ENCODE assay signal across 7 mouse cellular contexts in the genomic region with DNA sequence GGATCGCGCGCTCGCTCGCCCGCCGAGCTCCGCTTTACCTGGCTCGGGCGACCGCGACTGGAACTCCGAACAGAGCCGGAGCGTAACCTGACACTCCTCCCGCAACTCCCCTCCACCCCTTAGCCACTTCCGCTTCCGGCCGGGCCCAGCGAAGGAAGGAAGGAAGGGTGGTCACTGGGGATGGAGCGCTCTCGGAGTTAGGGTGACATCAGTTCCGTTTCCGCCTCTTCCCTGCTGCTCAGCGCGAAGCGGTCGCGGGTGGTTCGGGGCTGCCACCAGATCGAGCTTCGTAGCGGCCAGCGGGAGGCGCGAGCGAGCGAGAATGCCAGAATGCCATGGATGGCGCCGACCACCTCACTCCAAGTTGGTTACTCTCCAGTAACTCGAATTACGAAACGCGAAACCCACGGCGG. TPM values are rescaled to one million over a fixed set of nuclear protein-coding genes. Genes with fewer than 3 reads are reported as not detected.
DNase-seq lines count a peak whose midpoint lies in the region; ATAC-seq lines count a peak whose summit lies in the region.

A gene (minus strand): TSS at position 182 of the 413 bp plus-strand sequence.

- peak within 1 kb of the TSS; percentile 85 for H3K4me2 ChIP-seq in intestine, embryonic 15.5 days (replicated peaks)

- intact Hi-C loops in gastrocnemius, postnatal 36 days (cut with DNase I) = loop anchor here (10.0 kb wide), 1 partner anchor 450 kb away; no protein-coding TSS in a partner anchor
- intact Hi-C loops in left cerebral cortex, postnatal 25 days (cut with DNase I) = loop anchor here (5.0 kb wide), 1 partner anchor 177 kb away; a partner anchor contains a TSS

- H3K9me3 ChIP-seq in intestine, embryonic 15.5 days = no peaks in the 10 kb centered on the region
- H3K9me3 ChIP-seq in midbrain, embryonic 10.5 days (replicated peaks) = no peaks in the 10 kb centered on the region

- H3K4me1 ChIP-seq in intestine, embryonic 15.5 days (replicated peaks) = peaks cover 19% of the 10 kb centered on the region
- peaks cover 29% of the 10 kb centered on the region for H3K4me1 ChIP-seq in midbrain, embryonic 10.5 days

- peak within 1 kb of the TSS; percentile 66 for H3K9ac ChIP-seq in intestine, embryonic 15.5 days

- no peaks in the 10 kb centered on the region for H3K27me3 ChIP-seq in intestine, embryonic 15.5 days (replicated peaks)
- H3K27me3 ChIP-seq in midbrain, embryonic 10.5 days (ENCODE audit: low read depth, poor library complexity, severe bottlenecking) = no peaks in the 10 kb centered on the region

- peak within 1 kb of the TSS; percentile 58 for H3K4me3 ChIP-seq in intestine, embryonic 15.5 days (replicated peaks)
- peak within 1 kb of the TSS; percentile 96 for H3K4me3 ChIP-seq in midbrain, embryonic 10.5 days

- WGBS in intestine, embryonic 15.5 days = under 1% methylated on average over 46 of the region's 46 CpGs
- under 1% methylated on average over 46 of the region's 46 CpGs for WGBS in midbrain, embryonic 10.5 days

- H3K27ac ChIP-seq in intestine, embryonic 15.5 days = peak within 1 kb of the TSS; percentile 69
- H3K27ac ChIP-seq in midbrain, embryonic 10.5 days (replicated peaks) = peak within 1 kb of the TSS; percentile 91

- peaks cover 19% of the 10 kb centered on the region for H3K36me3 ChIP-seq in intestine, embryonic 15.5 days
- peaks cover 35% of the 10 kb centered on the region for H3K36me3 ChIP-seq in midbrain, embryonic 10.5 days

- peak; percentile 97 for ATAC-seq in intestine, embryonic 15.5 days

- peak; percentile 86 to 87 for DNase-seq in adrenal gland, adult 18-20 months (ENCODE audit: low spot score in 2 of 2)
- peak; percentile 97 for DNase-seq in embryo, embryonic 11 days
- peak; percentile 85 to 91 for DNase-seq in gastrocnemius, postnatal 36 days
- DNase-seq in left cerebral cortex, postnatal 25 days (ENCODE audit: low spot score in 2 of 2) = peak; percentile 91 to 96
- DNase-seq in midbrain, embryonic 10.5 days (ENCODE audit: low spot score) = peak; percentile 97
- DNase-seq in right cerebral cortex, postnatal 4 days = peak; percentile 83

RNA-seq across cellular contexts. Expression of the gene that starts here (rescaled TPM):
- total RNA-seq in adrenal gland, adult 18-20 months (2021) = 10 to 100 TPM; 48.3 to 85.0 TPM
- total RNA-seq in gastrocnemius, postnatal 36 days (2021) = 10 to 100 TPM in 1 of 2 experiments, 1 to 10 TPM in 1; 9.5 to 12.6 TPM
- polyA plus RNA-seq in intestine, embryonic 15.5 days (2015; fragmentation: Nextera tagmentation; extraction: Ambion mirVana) = 68.4 and 69.9 TPM in 2 replicates
- total RNA-seq in left cerebral cortex, postnatal 25 days (2021) = 10 to 100 TPM; 21.3 to 22.4 TPM
- polyA plus RNA-seq in midbrain, embryonic 10.5 days (2016; fragmentation: Nextera tagmentation; extraction: Ambion mirVana) = 66.7 and 72.6 TPM in 2 replicates

Comparison
In these comparisons a context has a peak if more than half of its experiments do, and no peak if none do; other contexts are left out.
1. Peak in every context shown above with its lines: DNase-seq, ATAC-seq, H3K4me3 ChIP-seq and H3K27ac ChIP-seq.